Mouse (Mus musculus) gastrocnemius, postnatal 36 days (tissue): ENCODE results near the gene Tcp1. TPM values are rescaled to one million over a fixed set of nuclear protein-coding genes. Genes with fewer than 3 reads are reported as not detected.
"Not testable (repeated sequence)": the region's sequence is repeated elsewhere in the genome, so short reads cannot be mapped to it uniquely, and the experiment has no call there.

Experiments
- DNase-seq, 2 experiments: peaks; one replicate each; pipeline ENCODE4 v3.0.0; 2022
- intact Hi-C: fragments of 180-260 bp; cut with DNase I; formaldehyde crosslinking; loops from one replicate; pipeline ENCODE4 v1.15.1; 2025
- total RNA-seq, 2 experiments: library from RNA; stranded (reverse); gene quantifications; 2 replicates each; pipeline ENCODE4 v1.2.3; 2021

Gene Tcp1
- total RNA-seq, 2 experiments from 2014 or later, result 149 to 172 TPM

DNA sequence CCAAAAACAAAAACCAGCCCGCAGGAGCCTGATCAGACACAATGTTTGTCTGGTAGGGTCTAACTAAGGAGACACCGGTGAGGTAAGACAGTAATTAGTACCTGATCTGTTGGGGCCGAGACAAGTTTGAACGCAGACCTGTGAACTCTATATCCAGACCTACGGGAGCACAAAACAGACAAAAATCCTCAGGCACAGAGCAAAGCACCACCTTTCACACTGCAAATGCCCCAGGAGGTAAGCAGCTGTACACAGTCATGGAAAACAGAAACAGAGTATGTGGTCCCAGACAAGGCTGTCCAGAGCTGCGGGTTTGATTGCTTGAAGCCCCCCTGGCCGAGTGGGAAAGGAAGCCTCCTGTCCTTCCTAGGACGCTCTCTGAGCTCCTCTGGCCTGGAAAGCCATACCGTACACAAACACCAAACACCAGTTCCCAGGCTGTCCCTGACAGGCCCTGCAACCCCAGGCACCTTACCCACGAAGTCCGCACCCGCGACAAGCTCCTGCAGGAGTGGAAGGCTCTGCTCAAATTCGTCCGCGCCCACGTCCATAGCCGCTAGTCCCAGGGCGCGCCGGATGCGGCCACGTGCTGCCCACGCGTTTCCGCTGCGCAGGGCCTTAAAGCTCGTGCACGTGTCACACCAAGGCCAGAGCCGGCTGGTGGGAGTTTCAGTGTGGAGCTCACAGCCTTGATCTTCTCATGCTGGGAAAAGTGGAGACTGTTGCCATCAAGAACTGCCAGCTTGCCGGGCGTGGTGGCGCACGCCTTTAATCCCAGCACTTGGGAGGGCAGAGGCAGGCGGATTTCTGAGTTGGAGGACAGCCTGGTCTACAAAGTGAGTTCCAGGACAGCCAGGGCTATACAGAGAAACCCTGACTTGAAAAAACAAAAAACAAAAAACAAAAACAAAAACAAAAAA lies 5.9 kb upstream of the Tcp1 start, which contains the start of gene Pnldc1:
Gene Pnldc1 (minus strand): TSS at position 870 of the 920 bp plus-strand sequence.
- no peak for DNase-seq
- intact Hi-C loops, result no loop called here

- intact Hi-C loops, result no loop called here
- DNase-seq, result no peak
Observed at GRCm38 (mm10) chr17:12910391-12910790, 5.1 kb upstream of the Tcp1 start.

GRCm38 (mm10) chr17:12915881-12916583 lies 531 bp downstream of the Tcp1 start, which contains the start of gene Mrpl18:
Gene Mrpl18, minus strand, starts transcription at chr17:12916345.
- peak; percentile 97 to 98 for DNase-seq
- intact Hi-C loops, result loop anchor here (5.0 kb wide), 2 partner anchors 61 to 76 kb away; partner anchors contain the start of gene Wtap

DNA sequence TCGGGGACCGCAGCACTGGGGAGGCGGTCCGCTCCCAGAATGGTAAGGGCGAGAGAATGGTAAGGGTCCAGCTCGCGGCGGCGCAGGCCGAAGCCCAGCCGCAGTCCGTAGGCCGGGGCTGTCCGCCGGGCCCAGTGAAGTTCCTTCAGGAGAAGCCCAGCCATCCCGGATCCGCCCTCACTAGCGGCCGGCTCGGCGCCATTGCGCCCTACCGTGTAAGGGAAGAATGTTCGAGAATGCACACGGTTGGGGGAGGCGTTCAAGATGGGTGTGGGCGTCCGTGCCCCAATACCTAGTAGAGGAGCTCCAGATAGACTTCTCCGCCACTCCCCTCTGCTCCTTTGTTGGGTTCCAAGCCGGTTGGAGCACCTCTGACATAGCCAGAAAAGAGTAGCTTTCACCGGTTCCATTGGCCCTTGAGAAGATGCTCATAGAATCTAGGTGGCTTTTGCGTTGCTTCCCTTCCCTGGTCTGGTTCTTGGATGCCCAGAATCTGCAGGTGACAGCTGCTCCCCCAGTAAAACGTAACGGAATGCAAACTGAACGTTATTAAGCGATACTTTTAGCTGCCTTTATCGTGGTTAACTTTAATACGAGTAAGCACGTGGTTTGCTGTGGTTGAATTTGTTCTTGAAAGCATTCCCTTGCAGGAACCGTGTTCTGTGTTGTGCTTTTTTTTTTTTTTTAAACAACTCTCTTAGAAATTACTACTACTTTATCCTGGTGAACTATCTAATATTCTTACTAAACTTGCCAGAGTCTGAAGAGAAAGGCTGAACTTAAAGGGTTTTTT lies 1.3 kb downstream of the Tcp1 start:
- peak in 1 of 2 experiments; percentile 22 for DNase-seq
- intact Hi-C loops, result loop anchor here (5.0 kb wide), 2 partner anchors 61 to 76 kb away; partner anchors contain the start of gene Wtap

- no peak for DNase-seq
- intact Hi-C loops, result loop anchor here (5.0 kb wide), 1 partner anchor 41 kb away; the partner anchor contains the start of gene Acat2
Observed at GRCm38 (mm10) chr17:12921073-12921472, 5.6 kb downstream of the Tcp1 start.

DNA sequence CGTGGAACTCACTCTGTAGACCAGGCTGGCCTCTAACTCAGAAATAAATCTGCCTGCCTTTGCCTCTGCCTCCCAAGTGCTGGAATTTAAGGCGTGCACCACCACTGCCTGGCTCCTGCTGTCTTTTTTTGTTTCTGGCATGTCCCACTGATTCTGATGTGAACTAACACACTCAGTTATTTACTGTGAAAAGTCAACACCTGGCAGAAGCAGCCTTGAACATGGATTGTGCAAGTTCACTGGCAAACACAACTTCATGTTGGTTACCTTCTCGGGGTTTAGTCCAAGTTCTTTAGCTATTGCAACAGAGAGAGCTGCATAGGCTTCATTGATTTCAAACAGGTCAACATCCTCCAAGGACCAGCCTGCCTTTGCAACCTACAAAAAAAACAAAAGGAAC lies 9.5 kb downstream of the Tcp1 start:
- intact Hi-C loops, result no loop called here
- DNase-seq, result no peak

DNA sequence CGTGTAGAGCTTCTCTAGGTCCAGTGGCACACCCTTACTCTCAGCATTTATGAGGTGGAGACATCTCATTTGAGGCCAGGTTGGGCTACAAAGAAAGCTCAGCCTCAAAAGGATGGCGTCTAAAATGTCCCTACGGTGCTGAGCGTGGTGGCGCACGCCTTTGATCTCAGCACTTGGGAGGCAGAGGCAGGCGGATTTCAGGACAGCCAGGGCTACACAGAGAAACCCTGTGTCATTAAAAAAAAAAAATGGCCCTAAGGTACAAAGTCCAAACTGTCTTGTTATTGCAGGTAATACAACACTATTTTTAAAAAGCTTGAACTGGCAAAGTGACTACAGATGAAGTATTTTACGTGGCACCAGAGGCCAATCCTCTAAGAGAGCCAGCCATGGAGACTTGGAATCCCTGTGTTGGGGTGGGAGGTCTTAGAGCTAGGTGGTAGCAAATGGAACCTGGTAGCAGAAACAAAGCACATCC lies 10.2 kb downstream of the Tcp1 start:
- intact Hi-C loops, result no loop called here

DNA sequence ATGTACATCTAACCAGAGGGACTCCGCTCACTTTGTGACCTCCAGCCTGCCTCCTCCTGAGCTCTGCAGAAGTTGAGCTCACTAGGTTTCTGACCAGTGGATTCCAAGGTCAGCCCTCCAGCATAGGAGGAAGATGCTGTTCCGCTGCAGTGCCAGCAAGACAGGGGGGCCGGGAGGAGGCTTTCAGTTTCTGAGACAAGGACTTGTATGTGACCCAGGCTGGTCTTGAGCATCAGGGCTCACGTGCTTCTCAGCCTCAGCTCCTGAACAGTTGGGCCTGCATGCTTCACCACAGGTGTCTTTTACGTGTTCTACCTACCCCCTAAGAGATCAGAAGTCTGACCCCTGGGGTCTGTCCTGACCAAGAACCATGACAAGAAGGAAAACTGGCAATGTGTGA lies 16.1 kb downstream of the Tcp1 start:
- DNase-seq, intact Hi-C loops: not testable (repeated sequence)

More for the DNA sequence above, 10.2 kb downstream of the Tcp1 start:
- no peak for DNase-seq

GRCm38 (mm10) chr17:12935719-12936118 lies 20.2 kb downstream of the Tcp1 start:
- no peak for DNase-seq
- intact Hi-C loops, result loop anchor here (5.0 kb wide), 1 partner anchor 53 kb away; no protein-coding TSS in a partner anchor

DNA sequence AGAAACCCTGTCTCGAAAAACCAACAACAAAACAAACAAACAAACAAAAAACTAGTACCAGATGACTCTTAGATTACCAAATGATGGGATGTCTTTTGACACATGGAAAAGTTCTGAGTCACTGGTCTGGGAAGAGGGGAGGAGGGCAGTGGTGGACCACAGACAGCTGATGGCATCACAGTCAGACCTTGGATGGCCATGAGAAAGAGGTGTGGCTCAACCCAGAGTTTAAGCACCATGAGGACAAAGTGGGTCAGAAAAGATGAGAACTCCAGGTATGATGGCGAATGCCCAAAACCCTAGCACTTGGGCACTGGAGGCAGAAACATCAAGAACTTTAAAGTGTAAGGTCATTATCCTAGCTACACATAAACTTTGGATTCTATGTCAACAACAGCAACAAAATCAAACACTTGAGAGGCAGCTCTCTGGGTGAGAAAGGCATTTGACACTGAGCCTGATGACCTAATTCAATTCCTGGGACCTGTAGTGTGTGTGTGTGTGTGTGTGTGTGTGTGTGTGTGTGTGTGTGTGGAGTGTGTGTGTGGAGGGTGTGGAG lies 22.0 kb downstream of the Tcp1 start:
- intact Hi-C loops, result loop anchor here (5.0 kb wide), 1 partner anchor 55 kb away; no protein-coding TSS in a partner anchor

DNA sequence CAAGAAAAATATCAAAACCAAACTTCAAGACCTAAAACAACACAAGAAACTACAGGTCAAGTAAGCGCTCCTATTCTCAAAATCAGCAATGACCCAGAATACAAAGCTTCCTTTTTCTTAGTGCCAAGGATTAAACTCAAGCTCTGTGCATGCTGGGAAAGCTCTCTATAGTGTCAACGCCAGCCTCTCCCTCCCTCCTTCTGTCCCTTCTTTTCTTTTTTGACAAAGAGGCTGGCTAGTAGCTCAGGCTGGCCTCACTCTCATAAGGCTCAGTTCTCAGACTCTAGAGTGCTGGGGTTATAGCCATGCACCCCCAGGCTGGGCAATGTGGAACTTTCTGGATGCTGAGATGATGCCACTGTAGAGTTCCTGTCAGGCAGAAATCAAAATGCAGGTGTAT lies 22.6 kb downstream of the Tcp1 start:
- DNase-seq, result no peak
- intact Hi-C loops, result loop anchor here (5.0 kb wide), 1 partner anchor 56 kb away; no protein-coding TSS in a partner anchor

More for the DNA sequence above, 22.0 kb downstream of the Tcp1 start:
- DNase-seq, result no peak

- intact Hi-C loops, result loop anchor here (5.0 kb wide), 1 partner anchor 57 kb away; no protein-coding TSS in a partner anchor
- not testable (repeated sequence) for DNase-seq
Observed at GRCm38 (mm10) chr17:12939377-12940148, 24.1 kb downstream of the Tcp1 start.

DNA sequence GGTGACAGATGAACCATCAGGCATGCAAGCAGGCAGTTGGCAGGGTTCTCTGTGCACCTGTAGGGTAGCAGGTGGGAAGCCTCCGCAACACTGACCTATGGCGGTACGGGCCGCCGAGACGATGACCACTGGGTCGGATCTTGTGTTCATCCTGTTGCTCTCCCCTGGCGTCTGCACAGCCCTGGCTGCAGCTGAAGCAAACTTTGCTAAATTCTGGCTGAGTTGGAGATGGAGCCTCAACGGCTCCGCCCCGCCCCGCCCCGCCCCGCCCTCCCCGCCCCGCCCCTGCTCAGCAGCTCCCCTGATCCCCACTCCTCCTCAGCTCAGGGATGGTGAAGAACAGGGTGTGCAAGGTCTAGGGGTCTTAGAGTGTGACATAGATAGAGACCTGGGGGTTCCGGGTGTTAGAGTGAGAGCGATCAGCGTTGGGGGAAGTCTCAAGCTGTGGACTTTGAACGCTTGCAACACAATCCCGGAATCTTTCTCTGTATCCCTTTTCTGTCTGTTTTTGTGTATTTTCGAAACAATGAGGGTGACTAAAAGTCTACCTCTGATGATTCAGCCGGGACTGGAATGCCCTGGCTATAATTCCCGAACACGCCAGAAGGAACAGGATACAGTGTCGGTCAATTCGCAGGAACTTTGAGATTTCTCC lies 24.8 kb downstream of the Tcp1 start, which contains the start of gene Acat3:
Gene Acat3 (minus strand): TSS at position 450 of the 655 bp plus-strand sequence.
- DNase-seq, result no peak
- intact Hi-C loops, result no loop called here

DNA sequence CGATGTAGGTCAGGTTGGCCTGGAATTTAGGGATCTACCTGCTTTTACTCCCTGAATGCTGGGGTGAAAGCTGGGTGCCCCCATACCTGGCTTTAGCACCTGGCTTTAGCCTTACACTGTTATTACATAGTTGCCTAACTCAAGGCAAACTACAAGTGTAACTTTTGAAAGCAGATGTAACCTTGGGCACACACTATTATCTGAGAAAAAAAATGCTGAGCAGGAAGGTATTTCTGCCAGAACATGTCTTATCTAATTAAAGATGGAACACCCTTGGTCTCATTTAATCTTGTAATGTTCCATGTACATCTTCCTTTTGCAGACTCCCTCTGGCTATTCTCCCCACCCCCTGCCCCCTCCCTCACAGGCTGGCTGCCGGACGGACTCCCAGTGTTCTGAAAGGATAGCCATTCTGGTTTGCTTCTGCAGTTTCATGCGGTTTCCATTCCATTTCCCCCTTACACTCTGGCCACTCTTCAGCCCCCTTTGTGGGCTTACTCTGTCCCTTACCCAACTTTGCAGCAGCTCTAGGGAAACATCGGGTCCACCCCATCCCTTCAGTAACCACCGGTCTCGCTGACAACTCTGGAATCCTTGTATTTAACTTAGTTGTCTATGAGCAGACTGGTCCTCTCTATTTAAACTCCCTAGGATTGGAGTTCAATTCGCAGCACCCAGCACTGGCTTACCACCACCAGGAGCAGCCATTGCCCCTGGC lies 26.2 kb downstream of the Tcp1 start:
- intact Hi-C loops, result no loop called here
- no peak for DNase-seq

DNA sequence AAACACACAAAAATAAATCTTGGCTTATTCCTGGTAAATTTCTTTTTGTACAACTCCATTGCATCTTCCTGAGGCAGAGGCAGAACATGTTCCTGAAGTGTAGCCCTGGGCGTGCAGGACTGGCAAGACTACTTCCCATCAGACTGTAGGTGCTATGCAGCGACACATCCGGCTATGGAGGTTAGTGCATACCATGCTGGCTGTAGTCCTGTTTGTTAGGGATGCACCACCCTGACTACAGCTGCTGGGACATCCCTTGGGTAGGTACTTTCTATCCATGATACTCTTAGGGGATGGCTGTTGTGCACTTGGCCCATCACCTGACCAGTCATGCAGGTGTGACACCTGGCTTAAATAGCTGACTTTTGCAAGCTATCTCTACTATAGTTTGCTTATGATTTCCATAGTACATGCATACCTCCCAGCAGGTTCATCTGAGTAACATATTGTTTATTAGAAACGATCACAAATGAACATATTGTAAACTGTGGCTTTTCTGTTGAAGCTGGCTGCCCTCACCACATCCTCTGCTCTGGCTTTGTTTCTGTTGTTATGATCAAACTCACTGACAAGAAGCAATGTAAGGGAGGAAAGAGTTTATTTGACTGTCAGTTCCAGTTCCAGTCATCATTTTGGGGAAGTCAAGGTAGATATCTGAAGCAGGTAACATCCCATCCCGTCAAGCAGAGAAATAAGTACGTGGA lies 27.1 kb downstream of the Tcp1 start:
- DNase-seq, result no peak
- intact Hi-C loops, result no loop called here

GRCm38 (mm10) chr17:12949669-12950068 lies 34.2 kb downstream of the Tcp1 start:
- no peak for DNase-seq
- intact Hi-C loops, result no loop called here

- intact Hi-C loops, result no loop called here
- no peak for DNase-seq
Observed at GRCm38 (mm10) chr17:12956664-12957063, 41.2 kb downstream of the Tcp1 start.
